Mouse (Mus musculus): ENCODE measurements around the gene Ltn1. TPM values are rescaled to one million over a fixed set of nuclear protein-coding genes. Genes with fewer than 3 reads are reported as not detected.

Ltn1 gene
- polyA plus RNA-seq (2017; shearing (Covaris generic)), result 51.4 TPM

DNA sequence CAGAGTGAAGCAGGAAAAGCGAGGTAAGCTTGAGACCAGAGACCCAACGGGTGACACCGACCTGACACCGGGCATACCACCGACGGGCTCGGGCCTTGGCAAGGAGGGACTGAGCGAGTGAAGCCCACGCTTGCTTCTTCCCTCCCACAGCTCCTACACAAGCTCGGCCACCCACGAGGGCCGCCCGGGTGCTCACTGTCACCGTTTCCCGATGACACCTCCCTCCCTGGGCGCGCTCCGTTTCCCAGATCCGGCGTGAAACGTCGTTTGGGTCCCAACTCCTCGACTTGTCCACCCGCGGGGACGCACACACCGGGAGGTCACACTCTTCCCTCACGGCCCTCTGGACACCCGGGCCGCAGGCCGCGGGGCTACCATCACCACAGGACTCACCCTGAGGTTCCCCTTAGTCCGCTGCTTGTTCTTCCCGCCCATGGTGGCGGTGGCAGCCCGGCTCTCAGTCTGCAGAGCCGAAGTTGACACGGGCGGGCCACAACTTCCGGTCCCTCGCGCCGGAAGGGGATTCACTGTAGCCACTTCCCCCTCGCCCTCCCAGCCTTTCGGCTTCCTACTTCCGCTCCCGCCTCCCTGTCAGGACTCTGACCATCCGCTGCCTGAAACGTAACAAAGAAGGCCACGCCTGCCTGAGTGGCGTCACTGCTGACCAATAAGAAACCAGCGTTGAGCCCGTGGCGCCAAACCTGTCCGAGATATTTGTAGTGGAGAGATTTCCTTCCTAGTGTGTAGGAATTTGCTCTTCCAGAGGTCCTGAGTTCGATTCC is at the start of gene Ltn1:
TSS of gene Ltn1 (minus strand) at position 580 of the 782 bp plus-strand sequence.

DNA sequence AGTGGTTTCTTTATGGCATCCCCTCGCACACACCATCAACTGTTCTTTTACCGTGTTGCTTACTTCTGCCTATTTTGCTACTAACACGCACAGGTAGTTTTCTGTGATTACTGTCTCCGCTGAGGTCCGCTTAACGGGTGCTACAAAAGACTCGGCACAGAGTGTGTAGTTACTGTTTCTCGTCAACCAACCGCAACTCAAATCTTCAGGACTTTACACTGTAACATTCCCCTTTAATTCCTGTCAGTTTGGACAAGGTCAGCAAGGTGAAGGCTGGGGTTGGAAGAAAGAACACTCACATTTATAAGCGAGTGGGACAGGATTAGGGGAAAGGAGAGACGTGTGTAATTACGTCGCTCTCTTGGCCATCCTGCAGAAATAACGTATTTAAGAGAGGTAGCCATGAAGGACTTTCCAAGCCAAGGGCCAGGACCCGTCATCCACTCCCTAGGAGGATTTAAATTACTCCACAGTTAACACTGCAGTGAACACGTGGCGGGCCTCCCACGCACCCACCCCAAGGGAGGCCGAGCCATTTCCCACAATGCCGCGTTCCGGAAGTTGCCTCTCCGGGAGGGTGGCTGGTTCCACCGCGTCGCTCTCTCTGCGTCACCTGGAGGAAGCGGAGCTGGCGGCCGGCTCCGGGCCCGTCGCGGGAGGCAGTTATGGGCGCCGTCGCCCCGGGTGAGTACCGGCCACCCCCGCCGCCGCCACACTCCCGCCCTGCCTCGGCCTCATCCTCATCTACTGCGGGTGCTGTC is 22.2 kb upstream of the Ltn1 start, which contains the start of gene Usp16:
TSS of gene Usp16 (plus strand) at position 285 of the 761 bp plus-strand sequence.

DNA sequence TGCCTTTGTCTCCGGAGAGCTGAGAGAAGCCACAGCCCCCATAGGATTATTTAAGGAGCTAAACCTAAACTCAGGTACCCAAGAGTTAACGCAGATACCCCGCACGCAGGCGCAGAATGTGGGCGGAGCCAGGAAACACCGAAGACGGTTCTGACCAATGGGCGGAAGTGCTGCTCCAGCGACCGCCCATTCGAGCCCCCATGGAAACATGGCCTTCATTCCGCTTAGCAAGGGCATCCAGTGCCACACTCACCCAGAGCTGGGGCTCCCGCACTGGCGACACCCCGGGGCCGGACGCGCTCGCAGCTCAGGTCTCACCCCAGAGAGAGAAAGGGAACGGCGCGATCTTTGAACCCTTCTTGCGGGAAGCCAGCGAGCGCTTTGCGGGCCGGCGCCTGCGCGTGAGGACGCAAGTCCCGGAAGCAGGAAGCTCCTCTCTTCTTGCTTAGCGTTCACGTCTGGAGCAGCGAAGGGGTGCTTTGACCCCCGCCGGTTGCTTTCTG is 7.8 kb upstream of the Ltn1 start, which contains the start of gene Rwdd2b:
TSS of gene Rwdd2b (minus strand) at position 390 of the 503 bp plus-strand sequence.

DNA sequence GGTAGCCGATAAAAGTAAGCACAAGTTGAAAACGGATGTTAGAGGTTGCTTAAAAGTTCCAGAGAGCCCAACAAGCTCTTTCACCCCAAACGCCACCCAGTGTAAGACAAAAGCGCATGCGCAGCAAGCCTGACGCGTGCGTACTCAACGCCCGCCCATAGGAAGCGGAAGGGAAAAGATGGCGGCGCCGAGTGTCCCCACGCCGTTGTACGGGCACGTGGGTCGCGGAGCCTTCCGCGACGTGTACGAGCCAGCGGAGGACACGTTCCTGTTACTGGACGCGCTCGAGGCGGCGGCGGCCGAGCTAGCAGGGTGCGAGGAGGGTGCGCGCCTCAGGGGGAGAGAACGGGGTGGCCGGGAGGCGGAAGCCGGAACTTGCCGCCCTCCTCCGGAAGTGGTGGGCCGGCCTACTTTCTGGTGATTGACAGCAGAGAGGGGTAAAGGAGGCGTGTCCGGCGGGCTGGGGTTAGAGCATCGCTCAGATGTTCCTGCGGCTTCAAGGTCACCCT is 78.3 kb downstream of the Ltn1 start, which contains the start of gene N6amt1:
TSS of gene N6amt1 (plus strand) at position 111 of the 509 bp plus-strand sequence.

Other genes starting within 250 kb of the Ltn1 start
- 15.3 TPM for gene N6amt1, start 78.4 kb downstream of the Ltn1 start, polyA plus RNA-seq (2017; shearing (Covaris generic))
- gene Rwdd2b, start 8.0 kb upstream of the Ltn1 start, polyA plus RNA-seq (2017; shearing (Covaris generic)), result 11.8 TPM
- gene Usp16, start 22.1 kb upstream of the Ltn1 start, polyA plus RNA-seq (2017; shearing (Covaris generic)), result 66.5 TPM
- 397 TPM for gene Cct8, start 63.3 kb upstream of the Ltn1 start, polyA plus RNA-seq (2017; shearing (Covaris generic))
- not detected for gene Map3k7cl, start 120.7 kb upstream of the Ltn1 start, polyA plus RNA-seq (2017; shearing (Covaris generic))